ENCODE assay signal across 14 mouse cellular contexts in the genomic region with DNA sequence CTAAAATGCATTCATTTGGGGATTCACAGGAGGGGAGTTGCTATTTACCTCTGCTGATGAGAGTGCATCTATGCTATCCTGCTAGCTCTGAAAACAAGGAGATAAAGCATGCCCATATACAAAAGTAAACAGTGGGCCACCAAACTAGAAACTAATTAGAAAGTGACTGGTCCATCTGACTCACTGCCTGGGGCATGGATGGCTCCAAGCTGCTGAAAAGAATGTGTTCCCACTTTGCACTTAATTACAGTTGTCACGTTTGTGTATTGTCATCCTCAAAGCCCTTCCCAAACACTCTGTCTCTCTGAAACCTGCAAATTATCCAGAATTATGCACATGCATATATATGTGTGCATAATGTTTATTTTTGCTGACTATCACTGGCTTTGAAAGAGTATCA. TPM values are rescaled to one million over a fixed set of nuclear protein-coding genes. Genes with fewer than 3 reads are reported as not detected.
DNase-seq lines count a peak whose midpoint lies in the region; ATAC-seq and TF ChIP-seq lines count a peak whose summit lies in the region.
"Had no signal": no experiment of that assay in that cellular context is flagged by ENCODE, and none has a peak within 500 bp of the region (broad histone marks: within the 10 kb centered on the region; RNA-seq: fewer than 3 reads in every experiment).

No protein-coding gene starts in this region.

- H3K4me1 ChIP-seq in embryonic fibroblast, embryonic 13.5 days (ENCODE audit: control insufficient read depth, insufficient read depth, low read length), result peaks cover 3% of the 10 kb centered on the region; the same call in 1 of the 2 replicates
- peaks cover 7% of the 10 kb centered on the region for H3K4me1 ChIP-seq in intestine, embryonic 14.5 days (replicated peaks; ENCODE audit: control insufficient read depth, insufficient read depth, low read length)
- H3K4me1 ChIP-seq in neural tube, embryonic 14.5 days (ENCODE audit: control insufficient read depth, insufficient read depth, low read length), result peaks cover 14% of the 10 kb centered on the region

- H3K4me3 ChIP-seq in layer of hippocampus, adult 2 months, result peak overlapping the region; percentile 81
- H3K4me3 ChIP-seq in embryonic fibroblast, embryonic 13.5 days (ENCODE audit: insufficient read depth, low read length), result peak overlapping the region; percentile 2; the same call in 1 of the 2 replicates
- peak overlapping the region; percentile 23 for H3K4me3 ChIP-seq in intestine, embryonic 14.5 days (ENCODE audit: low read depth, low read length)
- H3K4me3 ChIP-seq in neural tube, embryonic 14.5 days (ENCODE audit: low read depth, low read length), result peak overlapping the region; percentile 45

- ATAC-seq in intestine, embryonic 14.5 days (replicated peaks; ENCODE audit: low FRiP score, low TSS enrichment, low read depth), result no peak
- ATAC-seq in neural tube, embryonic 14.5 days (ENCODE audit: low read depth), result no peak

- no peaks in the 10 kb centered on the region for H3K9me3 ChIP-seq in intestine, embryonic 14.5 days (ENCODE audit: control insufficient read depth, low read length)
- H3K9me3 ChIP-seq in neural tube, embryonic 14.5 days (ENCODE audit: control insufficient read depth, low read length), result no peaks in the 10 kb centered on the region

- no peaks in the 10 kb centered on the region for H3K36me3 ChIP-seq in intestine, embryonic 14.5 days (ENCODE audit: control insufficient read depth, insufficient read depth, low read length)
- no peaks in the 10 kb centered on the region for H3K36me3 ChIP-seq in neural tube, embryonic 14.5 days (ENCODE audit: control insufficient read depth, insufficient read depth, low read length)

- WGBS in intestine, embryonic 14.5 days, result 26% methylated on average over 1 of the region's 1 CpGs
- WGBS in neural tube, embryonic 14.5 days, result 8% methylated on average over 1 of the region's 1 CpGs

- no peak overlapping the region for H3K9ac ChIP-seq in intestine, embryonic 14.5 days (ENCODE audit: low read length)
- peak overlapping the region; percentile 25; the same call in 1 of the 2 replicates for H3K9ac ChIP-seq in neural tube, embryonic 14.5 days (replicated peaks; ENCODE audit: low read depth, low read length)

- DNase-seq in layer of hippocampus, adult 2 months (ENCODE audit: low spot score in 2 of 2), result no peak
- no peak for DNase-seq in layer of hippocampus, postnatal 10 days (ENCODE audit: low spot score in 2 of 2)
- DNase-seq in intestine, embryonic 14.5 days (ENCODE audit: low spot score), result no peak
- no peak for DNase-seq in right cerebral cortex, postnatal 4 days
- DNase-seq in MN1 (ENCODE audit: low spot score), result no peak
- no peak for DNase-seq in right cerebral cortex, postnatal 25 days
- DNase-seq: cerebellum, postnatal 25 days; heart, postnatal 14 days; liver had no signal

- TF ChIP-seq CTCF in layer of hippocampus, adult 2 months (conservative IDR thresholded peaks at IDR 0.05), result no peak
- no peak for TF ChIP-seq CTCF in embryonic fibroblast, embryonic 13.5 days (IDR thresholded peaks at IDR 0.05; ENCODE audit: borderline replicate concordance, insufficient read depth, low read length)

- H3K4me2 ChIP-seq in intestine, embryonic 14.5 days (ENCODE audit: low read length), result peak overlapping the region; percentile 92
- H3K4me2 ChIP-seq in neural tube, embryonic 14.5 days (ENCODE audit: low read depth, low read length), result peak overlapping the region; percentile 79

- no peaks in the 10 kb centered on the region for H3K27me3 ChIP-seq in intestine, embryonic 14.5 days (replicated peaks; ENCODE audit: control insufficient read depth, insufficient read depth, low read length)
- no peaks in the 10 kb centered on the region for H3K27me3 ChIP-seq in neural tube, embryonic 14.5 days (ENCODE audit: control insufficient read depth, insufficient read depth, low read length)

- TF ChIP-seq POLR2A in embryonic fibroblast, embryonic 13.5 days (IDR thresholded peaks at IDR 0.05; ENCODE audit: low read depth, low read length), result no peak

- peak overlapping the region; percentile 94 for H3K27ac ChIP-seq in layer of hippocampus, adult 2 months
- no peak overlapping the region for H3K27ac ChIP-seq in embryonic fibroblast, embryonic 13.5 days (ENCODE audit: insufficient read depth, low read length)
- no peak overlapping the region for H3K27ac ChIP-seq in intestine, embryonic 14.5 days (ENCODE audit: low read depth)
- H3K27ac ChIP-seq in neural tube, embryonic 14.5 days (ENCODE audit: low read depth, low read length), result no peak overlapping the region

RNA-seq across cellular contexts. Expression of gene Fam19a1, which starts 1.2 kb away (rescaled TPM):
- total RNA-seq in layer of hippocampus, adult 2 months (2021), result 10 to 100 TPM; 63.7 to 74.4 TPM
- total RNA-seq in layer of hippocampus, postnatal 10 days (2021), result 10 to 100 TPM; 43.6 to 47.3 TPM
- 0.32 and 1.1 TPM in 2 replicates for polyA plus RNA-seq in embryonic fibroblast, embryonic 13.5 days (2011; ENCODE audit: insufficient read length, low read depth, missing spikeins)
- 9.4 and 10.6 TPM in 2 replicates for polyA plus RNA-seq in intestine, embryonic 14.5 days (2014; fragmentation: Nextera tagmentation; extraction: Ambion mirVana)
- polyA plus RNA-seq in neural tube, embryonic 14.5 days (2014; fragmentation: Nextera tagmentation; extraction: Ambion mirVana), result 43.5 and 46.4 TPM in 2 replicates
- polyA plus RNA-seq: testis, adult 2 months had no signal

RNA-seq across cellular contexts. Expression of gene 1700123L14Rik, which starts 51.9 kb away (rescaled TPM):
- total RNA-seq in layer of hippocampus, adult 2 months (2021), result not detected
- total RNA-seq in layer of hippocampus, postnatal 10 days (2021), result not detected
- polyA plus RNA-seq in embryonic fibroblast, embryonic 13.5 days (2011; ENCODE audit: insufficient read length, low read depth, missing spikeins), result not detected in 2 replicates
- polyA plus RNA-seq in intestine, embryonic 14.5 days (2014; fragmentation: Nextera tagmentation; extraction: Ambion mirVana), result 0.23 TPM in 1 of 2 replicates, not detected in the other
- polyA plus RNA-seq in neural tube, embryonic 14.5 days (2014; fragmentation: Nextera tagmentation; extraction: Ambion mirVana), result 0.49 and 0.60 TPM in 2 replicates
- total RNA-seq: gastrocnemius, postnatal 4 days; heart, postnatal 14 days had no signal
- polyA plus RNA-seq: large intestine, adult 2 months had no signal

Comparison
In these comparisons a context has a peak if more than half of its experiments do, and no peak if none do; other contexts are left out.
1. H3K4me3 ChIP-seq: peak in every context shown above with its lines; median percentile 81 in layer of hippocampus, adult 2 months; 45 in neural tube, embryonic 14.5 days; 23 in intestine, embryonic 14.5 days; 2 in embryonic fibroblast, embryonic 13.5 days.